Mouse (Mus musculus): ENCODE measurements around the gene Kifap3. TPM values are rescaled to one million over a fixed set of nuclear protein-coding genes. Genes with fewer than 3 reads are reported as not detected.
A peak's percentile ranks its signal among the peaks of the same experiment; 100 is the strongest.

Kifap3 gene
- polyA plus RNA-seq, 1 experiment from 2014 or later = 1.8 TPM

- Histone ChIP-seq H3K36me3 (replicated peaks; ENCODE audit: insufficient read depth, low read length) (no peaks in the 10 kb centered on the region), H3K4me1 (ENCODE audit: insufficient read depth) (no peaks in the 10 kb centered on the region), H3K4me2 (ENCODE audit: low read depth, low read length) (no peak overlapping the region), H3K4me3 (ENCODE audit: low read depth, low read length) (no peak overlapping the region), H3K9ac (replicated peaks) (no peak overlapping the region), H3K27ac (ENCODE audit: low read depth) (no peak overlapping the region), H3K9me3 (ENCODE audit: low read length) (no peaks in the 10 kb centered on the region), H3K27me3 (ENCODE audit: insufficient read depth, low read length) (no peaks in the 10 kb centered on the region)
- DNase-seq = no peak
- WGBS (ENCODE audit: insufficient replicate concordance) = 83% methylated on average over 3 of the region's 3 CpGs
- no peak for ATAC-seq
- TF ChIP-seq EP300 (IDR thresholded peaks at IDR 0.05; ENCODE audit: low read depth) (no peak), CTCF (IDR thresholded peaks at IDR 0.05; ENCODE audit: low read depth) (no peak)
Observed at GRCm38 (mm10) chr1:163903411-163903810, 124.0 kb downstream of the Kifap3 start.

DNA sequence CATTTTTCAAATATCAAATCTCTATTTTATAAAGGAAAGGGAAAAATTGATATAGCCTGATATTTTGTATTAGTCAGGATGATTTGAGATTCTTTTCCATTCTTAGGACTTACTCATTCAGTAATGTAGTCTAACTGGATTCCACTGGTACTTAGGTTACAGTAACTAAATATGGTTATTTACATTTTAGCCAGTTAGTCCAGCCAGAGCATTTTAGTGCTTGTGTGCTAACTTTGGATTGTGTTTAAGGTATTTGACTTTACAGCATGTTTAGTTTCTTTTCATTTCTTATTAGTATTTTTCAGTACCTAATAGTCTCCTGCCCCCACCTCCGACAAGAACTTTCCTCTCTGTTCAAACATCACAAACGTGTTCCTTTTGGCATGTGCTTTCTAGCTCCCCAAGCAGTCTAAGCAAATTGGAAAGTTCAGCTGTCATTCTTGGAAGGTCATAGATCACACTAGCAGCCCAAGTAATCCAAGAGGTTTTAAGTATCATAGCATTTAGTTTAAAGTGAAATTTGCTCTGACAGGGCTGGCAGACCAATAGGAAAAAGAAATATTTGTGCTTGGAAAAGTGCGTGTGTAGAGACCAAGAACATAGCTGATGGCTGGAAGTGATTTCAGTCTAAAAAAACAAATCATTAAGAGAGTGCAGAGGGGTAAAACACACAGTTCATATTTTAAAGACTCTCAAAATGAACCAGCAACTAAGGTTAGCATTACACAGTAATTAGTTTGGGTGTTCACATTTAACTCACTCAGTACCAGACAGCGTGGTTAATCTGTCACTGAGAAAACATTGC lies 127.8 kb downstream of the Kifap3 start:
- no peak overlapping the region for H3K4me3 ChIP-seq (ENCODE audit: low read depth, low read length)
- no peaks in the 10 kb centered on the region for H3K27me3 ChIP-seq (ENCODE audit: insufficient read depth, low read length)
- TF ChIP-seq CTCF (IDR thresholded peaks at IDR 0.05; ENCODE audit: low read depth) = no peak
- no peak for TF ChIP-seq EP300 (IDR thresholded peaks at IDR 0.05; ENCODE audit: low read depth)
- ATAC-seq = no peak
- DNase-seq = no peak
- no peaks in the 10 kb centered on the region for H3K36me3 ChIP-seq (replicated peaks; ENCODE audit: insufficient read depth, low read length)
- no peaks in the 10 kb centered on the region for H3K4me1 ChIP-seq (ENCODE audit: insufficient read depth)
- no peaks in the 10 kb centered on the region for H3K9me3 ChIP-seq (ENCODE audit: low read length)
- 72% methylated on average over 4 of the region's 4 CpGs for WGBS (ENCODE audit: insufficient replicate concordance)
- no peak overlapping the region for H3K4me2 ChIP-seq (ENCODE audit: low read depth, low read length)
- H3K27ac ChIP-seq (ENCODE audit: low read depth) = no peak overlapping the region
- no peak overlapping the region for H3K9ac ChIP-seq (replicated peaks)

DNA sequence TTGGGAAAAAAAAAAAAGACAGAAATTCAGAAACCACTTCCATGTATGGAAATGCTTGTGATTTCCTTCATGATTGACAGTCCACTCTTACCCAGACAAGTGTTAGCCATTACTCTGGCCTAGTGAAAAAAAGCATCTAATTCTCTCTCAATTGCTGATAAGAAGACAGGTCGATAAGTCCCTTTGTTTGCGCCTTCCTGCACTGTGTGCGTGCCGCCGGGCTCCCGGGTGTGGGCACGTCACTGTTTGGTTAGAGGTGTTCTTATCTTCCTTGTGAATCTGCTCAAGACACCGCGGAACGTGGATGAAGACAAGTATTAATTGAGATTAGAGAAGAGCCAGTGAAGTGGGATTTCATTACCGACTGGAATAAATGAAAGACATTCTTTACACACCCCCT lies 129.0 kb downstream of the Kifap3 start:
- DNase-seq (no peak), ATAC-seq (no peak)
- Histone ChIP-seq H3K27me3 (ENCODE audit: insufficient read depth, low read length) (no peaks in the 10 kb centered on the region), H3K4me3 (ENCODE audit: low read depth, low read length) (no peak overlapping the region), H3K36me3 (replicated peaks; ENCODE audit: insufficient read depth, low read length) (no peaks in the 10 kb centered on the region), H3K4me1 (ENCODE audit: insufficient read depth) (no peaks in the 10 kb centered on the region), H3K27ac (ENCODE audit: low read depth) (no peak overlapping the region), H3K9ac (replicated peaks) (no peak overlapping the region), H3K9me3 (ENCODE audit: low read length) (no peaks in the 10 kb centered on the region), H3K4me2 (ENCODE audit: low read depth, low read length) (no peak overlapping the region)
- 36% methylated on average over 11 of the region's 11 CpGs for WGBS (ENCODE audit: insufficient replicate concordance)
- no peak for TF ChIP-seq EP300 (IDR thresholded peaks at IDR 0.05; ENCODE audit: low read depth)
- no peak for TF ChIP-seq CTCF (IDR thresholded peaks at IDR 0.05; ENCODE audit: low read depth)

- H3K36me3 ChIP-seq (replicated peaks; ENCODE audit: insufficient read depth, low read length) = no peaks in the 10 kb centered on the region
- WGBS (ENCODE audit: insufficient replicate concordance) = 6% methylated on average over 2 of the region's 2 CpGs
- H3K27me3 ChIP-seq (ENCODE audit: insufficient read depth, low read length) = no peaks in the 10 kb centered on the region
- TF ChIP-seq EP300 (IDR thresholded peaks at IDR 0.05; ENCODE audit: low read depth) (no peak), CTCF (IDR thresholded peaks at IDR 0.05; ENCODE audit: low read depth) (peak; percentile 80)
- no peaks in the 10 kb centered on the region for H3K9me3 ChIP-seq (ENCODE audit: low read length)
- no peak for DNase-seq
- H3K4me2 ChIP-seq (ENCODE audit: low read depth, low read length) = no peak overlapping the region
- H3K4me3 ChIP-seq (ENCODE audit: low read depth, low read length) = no peak overlapping the region
- no peak for ATAC-seq
- no peak overlapping the region for H3K27ac ChIP-seq (ENCODE audit: low read depth)
- no peak overlapping the region for H3K9ac ChIP-seq (replicated peaks)
- H3K4me1 ChIP-seq (ENCODE audit: insufficient read depth) = no peaks in the 10 kb centered on the region
Observed at GRCm38 (mm10) chr1:163910343-163910742, 131.0 kb downstream of the Kifap3 start.

GRCm38 (mm10) chr1:163910785-163911184 lies 131.4 kb downstream of the Kifap3 start:
- no peak for TF ChIP-seq EP300 (IDR thresholded peaks at IDR 0.05; ENCODE audit: low read depth)
- DNase-seq (no peak), ATAC-seq (no peak)
- Histone ChIP-seq H3K9me3 (ENCODE audit: low read length) (no peaks in the 10 kb centered on the region), H3K4me1 (ENCODE audit: insufficient read depth) (no peaks in the 10 kb centered on the region), H3K4me3 (ENCODE audit: low read depth, low read length) (no peak overlapping the region), H3K4me2 (ENCODE audit: low read depth, low read length) (no peak overlapping the region), H3K27ac (ENCODE audit: low read depth) (no peak overlapping the region), H3K36me3 (replicated peaks; ENCODE audit: insufficient read depth, low read length) (no peaks in the 10 kb centered on the region), H3K9ac (replicated peaks) (no peak overlapping the region), H3K27me3 (ENCODE audit: insufficient read depth, low read length) (no peaks in the 10 kb centered on the region)
- WGBS (ENCODE audit: insufficient replicate concordance) = 88% methylated on average over 9 of the region's 9 CpGs

DNA sequence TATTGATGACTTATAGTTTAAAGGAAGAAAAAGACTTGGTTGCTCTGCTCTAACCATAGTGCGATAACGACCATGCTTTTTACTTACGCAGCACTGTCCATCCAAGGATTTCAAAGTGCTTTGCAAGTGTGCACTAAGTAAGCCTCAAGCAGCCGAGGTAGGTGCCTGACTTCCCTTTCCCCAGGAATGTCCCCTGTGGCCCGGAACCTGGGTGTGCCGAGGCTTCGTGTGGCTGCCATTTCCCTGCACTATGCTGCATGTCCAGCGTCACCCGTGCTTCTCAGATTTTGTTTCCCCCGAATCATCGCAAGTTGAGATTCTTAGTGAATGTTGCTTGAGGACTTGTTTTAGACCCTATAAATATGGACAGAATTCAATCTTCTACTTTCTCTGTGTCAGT lies 132.6 kb downstream of the Kifap3 start:
- H3K36me3 ChIP-seq (replicated peaks; ENCODE audit: insufficient read depth, low read length) = no peaks in the 10 kb centered on the region
- DNase-seq (no peak), ATAC-seq (no peak)
- H3K4me2 ChIP-seq (ENCODE audit: low read depth, low read length) = no peak overlapping the region
- H3K27me3 ChIP-seq (ENCODE audit: insufficient read depth, low read length) = no peaks in the 10 kb centered on the region
- H3K9me3 ChIP-seq (ENCODE audit: low read length) = no peaks in the 10 kb centered on the region
- no peak overlapping the region for H3K9ac ChIP-seq (replicated peaks)
- no peaks in the 10 kb centered on the region for H3K4me1 ChIP-seq (ENCODE audit: insufficient read depth)
- 89% methylated on average over 11 of the region's 11 CpGs for WGBS (ENCODE audit: insufficient replicate concordance)
- H3K27ac ChIP-seq (ENCODE audit: low read depth) = no peak overlapping the region
- H3K4me3 ChIP-seq (ENCODE audit: low read depth, low read length) = no peak overlapping the region
- TF ChIP-seq EP300 (IDR thresholded peaks at IDR 0.05; ENCODE audit: low read depth) (no peak), CTCF (IDR thresholded peaks at IDR 0.05; ENCODE audit: low read depth) (no peak)
